Mouse (Mus musculus) liver, embryonic 16.5 days (tissue): ENCODE results near the gene Igfn1. TPM values are rescaled to one million over a fixed set of nuclear protein-coding genes. Genes with fewer than 3 reads are reported as not detected.

Source experiments
- ATAC-seq: fragments of 200-750 bp; cut with Nextera tagmentation; 2 replicates; pipeline ENCODE4 v1.8.0; 2017; ENCODE audit warnings: low read depth, mild to moderate bottlenecking, moderate number of reproducible peaks, moderate library complexity
- H3K27ac ChIP-seq: fragments of 300-500 bp; sonication (generic); 2 replicates; pipeline ENCODE4 v1.5.1; 2014; ENCODE audit warnings: mild to moderate bottlenecking, low read length
- H3K27me3 ChIP-seq: fragments of 300-500 bp; sonication (generic); 2 replicates; pipeline ENCODE4 v1.6.1; 2014; ENCODE audit warnings: low read depth, low read length, mixed read lengths; ENCODE audit not compliant: control insufficient read depth, insufficient read depth
- H3K36me3 ChIP-seq: fragments of 300-500 bp; sonication (generic); 2 replicates; pipeline ENCODE4 v1.6.1; 2014; ENCODE audit warnings: mild to moderate bottlenecking; ENCODE audit not compliant: control insufficient read depth, insufficient read depth
- H3K4me1 ChIP-seq: fragments of 300-500 bp; sonication (generic); 2 replicates; pipeline ENCODE4 v1.6.1; 2014; ENCODE audit warnings: low read depth, low read length, mixed read lengths; ENCODE audit not compliant: control insufficient read depth
- H3K4me2 ChIP-seq: fragments of 300-500 bp; sonication (generic); 2 replicates; pipeline ENCODE4 v1.6.1; 2014; ENCODE audit warnings: low read depth, low read length, mixed read lengths
- H3K4me3 ChIP-seq: fragments of 300-500 bp; sonication (generic); 2 replicates; pipeline ENCODE4 v1.5.1; 2014; ENCODE audit warnings: low read depth, mild to moderate bottlenecking, low read length
- H3K9ac ChIP-seq: fragments of 300-500 bp; sonication (generic); 2 replicates; pipeline ENCODE4 v1.6.1; 2014; ENCODE audit warnings: low read depth, low read length
- H3K9me3 ChIP-seq: fragments of 300-500 bp; sonication (generic); replicated peaks from 2 replicates; pipeline ENCODE4 v1.6.1; 2016; ENCODE audit warnings: low read length; ENCODE audit not compliant: control insufficient read depth
- WGBS: fragments of 180-500 bp; shearing (Covaris S2); extraction: QIAGEN DNeasy Blood & Tissue Kit; methylation state at CpG from one replicate; pipeline ENCODE4 v1.1.7; 2014; ENCODE audit not compliant: insufficient replicate concordance; 5-methylcytosine and 5-hydroxymethylcytosine counted together
- polyA plus RNA-seq: library from polyadenylated mRNA; unstranded; fragments of >200 nt; fragmentation: Nextera tagmentation; extraction: Ambion mirVana; gene quantifications from 2 replicates; pipeline ENCODE4 v1.2.1, GENCODE M21; 2015

The Igfn1 gene
- polyA plus RNA-seq, 1 experiment from 2014 or later: not detected

GRCm38 (mm10) chr1:135913657-135914056 lies 92.5 kb downstream of the Igfn1 start:
- Histone ChIP-seq H3K27me3 (peaks cover 73% of the 10 kb centered on the region), H3K4me2 (no peak overlapping the region), H3K4me3 (no peak overlapping the region), H3K27ac (no peak overlapping the region), H3K9me3 (no peaks in the 10 kb centered on the region), H3K9ac (no peak overlapping the region), H3K36me3 (no peaks in the 10 kb centered on the region), H3K4me1 (no peaks in the 10 kb centered on the region)
- WGBS: 37% methylated on average over 4 of the region's 4 CpGs
- ATAC-seq: no peak

DNA sequence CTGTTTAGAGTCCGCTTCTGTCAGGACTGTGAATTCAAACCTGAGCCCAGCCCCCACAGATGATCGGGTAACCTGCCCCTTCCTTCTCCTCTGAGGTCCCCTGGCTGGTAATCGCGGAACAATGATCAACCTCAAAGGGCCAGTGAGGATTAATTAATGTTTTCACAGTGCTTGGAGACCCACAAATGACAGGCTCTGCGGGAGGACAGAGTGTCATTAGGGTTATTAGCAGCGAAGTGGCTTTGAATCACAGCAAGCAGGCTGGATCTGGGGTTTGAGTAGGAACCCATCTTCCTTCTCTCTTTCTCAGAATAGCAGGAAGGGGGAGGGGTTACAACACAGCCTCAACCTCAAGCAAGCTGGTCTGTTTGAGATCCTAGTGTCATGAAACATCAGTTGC lies 96.8 kb downstream of the Igfn1 start:
- Histone ChIP-seq H3K27me3 (peaks cover 35% of the 10 kb centered on the region), H3K4me3 (no peak overlapping the region), H3K9me3 (no peaks in the 10 kb centered on the region), H3K4me1 (no peaks in the 10 kb centered on the region), H3K36me3 (no peaks in the 10 kb centered on the region), H3K4me2 (no peak overlapping the region), H3K27ac (no peak overlapping the region), H3K9ac (no peak overlapping the region)
- no peak for ATAC-seq
- WGBS: 12% methylated on average over 6 of the region's 6 CpGs

- no peak overlapping the region for H3K4me2 ChIP-seq
- peaks cover 27% of the 10 kb centered on the region for H3K27me3 ChIP-seq
- no peak overlapping the region for H3K4me3 ChIP-seq
- H3K27ac ChIP-seq: no peak overlapping the region
- 52% methylated on average over 11 of the region's 11 CpGs for WGBS
- H3K9ac ChIP-seq: no peak overlapping the region
- H3K9me3 ChIP-seq: no peaks in the 10 kb centered on the region
- H3K4me1 ChIP-seq: no peaks in the 10 kb centered on the region
- H3K36me3 ChIP-seq: no peaks in the 10 kb centered on the region
- ATAC-seq: no peak
These were observed 99.4 kb downstream of the Igfn1 start for GRCm38 (mm10) chr1:135906736-135907135.

Other genes with a start within 250 kb of the Igfn1 start
- 4.8 and 5.0 TPM in 2 replicates for gene Phlda3, start 240.2 kb downstream of the Igfn1 start, polyA plus RNA-seq
- gene Tnni1, start 226.9 kb downstream of the Igfn1 start, polyA plus RNA-seq: 8.8 and 15.6 TPM in 2 replicates
- gene Lad1, start 187.7 kb downstream of the Igfn1 start, polyA plus RNA-seq: 0.09 and 1.5 TPM in 2 replicates
- gene Tnnt2, start 170.0 kb downstream of the Igfn1 start, polyA plus RNA-seq: 3.6 and 5.9 TPM in 2 replicates
- gene Pkp1, start 87.1 kb downstream of the Igfn1 start, polyA plus RNA-seq: not detected in 2 replicates
- gene Tmem9, start 1.8 kb upstream of the Igfn1 start, polyA plus RNA-seq: 92.9 and 94.4 TPM in 2 replicates
- not detected in 2 replicates for gene Ascl5, start 44.5 kb upstream of the Igfn1 start, polyA plus RNA-seq
- 0.15 and 0.60 TPM in 2 replicates for gene Cacna1s, start 46.4 kb upstream of the Igfn1 start, polyA plus RNA-seq
- gene Kif21b, start 125.0 kb upstream of the Igfn1 start, polyA plus RNA-seq: 1.3 TPM in 2 replicates
- gene Mroh3, start 206.5 kb upstream of the Igfn1 start, polyA plus RNA-seq: not detected in 2 replicates
- 0.07 and 0.44 TPM in 2 replicates for gene Inava, start 227.9 kb upstream of the Igfn1 start, polyA plus RNA-seq